Mouse (Mus musculus) liver, adult 2 months (tissue): ENCODE measurements at regions not wholly inside any gene's neighbourhood (a gene's known extent, or its start where the extent isn't known, plus 50 kb on each side); places are given as distances from the start of the nearest gene placed in this dataset.

ENCODE experiments used
- CTCF ChIP-seq: fragments of 200-500 bp; IDR thresholded peaks from 2 replicates; pipeline ENCODE4 v1.5.1; 2011; ENCODE audit warnings: low read depth, low read length, control low read depth
- POLR2A ChIP-seq: fragments of 200-500 bp; IDR thresholded peaks from 2 replicates; pipeline ENCODE4 v1.6.1; 2011; ENCODE audit warnings: low read length, control low read depth; ENCODE audit not compliant: insufficient read depth; ENCODE audit errors: extremely low read depth

DNA sequence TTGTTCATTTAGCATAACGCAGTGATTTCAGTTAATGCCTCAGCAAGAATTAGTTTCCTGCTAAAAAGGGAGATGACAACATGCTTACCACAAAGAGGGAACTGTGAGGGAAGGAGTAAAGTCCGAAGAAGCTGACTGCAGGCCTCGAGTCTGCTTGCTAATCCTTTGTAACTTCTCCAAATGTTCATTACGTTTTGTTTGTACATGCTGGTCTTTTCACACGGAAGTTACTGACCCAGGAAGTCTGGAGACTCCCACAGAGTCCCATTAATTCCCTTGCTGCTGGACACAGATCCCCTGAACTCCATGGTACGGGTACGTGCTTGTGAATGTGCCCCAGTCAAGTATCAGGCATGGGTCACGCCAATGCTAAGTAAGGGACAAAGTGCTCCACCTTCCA is 415.9 kb downstream of the Gja1 start:
- no peak for TF ChIP-seq CTCF
- no peak for TF ChIP-seq POLR2A
